In the genomic region with DNA sequence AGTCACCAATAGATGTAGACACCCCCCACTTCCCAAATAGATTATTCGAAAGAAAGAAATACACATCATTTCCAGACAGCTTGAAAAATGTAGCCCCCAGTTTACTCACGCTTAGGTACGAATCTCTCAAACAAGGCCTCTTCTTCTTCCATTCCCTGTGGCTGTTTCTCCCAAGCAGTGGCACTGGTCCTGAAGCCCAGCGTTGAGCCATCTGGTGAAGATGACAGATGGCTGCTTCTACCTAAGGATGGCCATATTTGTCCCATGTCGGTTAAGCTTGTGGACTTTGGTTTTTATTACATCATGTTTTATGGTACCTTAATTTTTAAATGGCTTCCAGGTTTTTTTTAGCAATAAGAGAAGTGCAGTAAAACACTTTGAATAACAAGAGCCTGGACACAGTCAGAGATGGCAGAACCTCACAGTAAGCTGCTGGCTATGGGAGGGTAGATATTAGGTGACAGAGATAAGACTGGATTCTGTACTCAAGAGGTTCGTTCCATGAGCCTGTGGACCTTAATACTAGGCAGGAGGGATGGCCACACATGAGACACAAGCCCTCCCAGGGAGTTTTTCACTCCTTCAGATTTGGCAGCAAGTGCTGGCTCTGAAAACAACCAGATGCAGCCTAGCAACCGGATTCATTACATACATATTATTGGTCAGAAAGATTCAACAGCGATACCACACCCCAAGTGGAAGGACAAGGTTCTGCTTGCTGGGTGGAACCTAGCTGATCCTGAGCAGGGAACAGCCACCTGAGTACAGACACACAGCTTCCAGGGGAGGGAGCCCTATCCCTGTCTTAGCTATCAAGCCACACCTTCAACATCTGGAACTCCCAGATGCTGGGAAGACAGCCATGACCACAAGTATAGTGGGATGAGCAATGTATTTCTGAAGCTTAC, we compare ENCODE assay signal across 9 mouse cellular contexts. TPM values are rescaled to one million over a fixed set of nuclear protein-coding genes. Genes with fewer than 3 reads are reported as not detected.
DNase-seq lines count a peak whose midpoint lies in the region; ATAC-seq and TF ChIP-seq lines count a peak whose summit lies in the region.
"Had no signal": no experiment of that assay in that cellular context is flagged by ENCODE, and none has a peak within 500 bp of the region (broad histone marks: within the 10 kb centered on the region; RNA-seq: fewer than 3 reads in every experiment).

No protein-coding gene starts in this region.

- H3K79me2 ChIP-seq in CH12.LX (replicated peaks; ENCODE audit: control insufficient read depth, extremely low read depth, insufficient read depth, poor library complexity, severe bottlenecking), result no peaks in the 10 kb centered on the region

- H3K9me3 ChIP-seq in CH12.LX (replicated peaks; ENCODE audit: low read length), result no peaks in the 10 kb centered on the region
- H3K9me3 ChIP-seq in embryonic facial prominence, embryonic 15.5 days (replicated peaks), result no peaks in the 10 kb centered on the region
- H3K9me3 ChIP-seq: liver, embryonic 13.5 days had no signal

- H3K36me3 ChIP-seq in CH12.LX (replicated peaks in 1 of 2; ENCODE audit: control insufficient read depth in 1 of 2, insufficient read depth in 1 of 2, low read length in 1 of 2), result no peaks in the 10 kb centered on the region
- H3K36me3 ChIP-seq in embryonic facial prominence, embryonic 15.5 days, result no peaks in the 10 kb centered on the region
- H3K36me3 ChIP-seq: liver, embryonic 13.5 days had no signal

- peaks cover 1% of the 10 kb centered on the region for H3K27me3 ChIP-seq in CH12.LX (replicated peaks)
- H3K27me3 ChIP-seq in embryonic facial prominence, embryonic 15.5 days, result no peaks in the 10 kb centered on the region
- H3K27me3 ChIP-seq: liver, embryonic 13.5 days had no signal

- H3K4me2 ChIP-seq in CH12.LX (ENCODE audit: insufficient read depth, low read depth, poor library complexity, severe bottlenecking), result no peak overlapping the region
- no peak overlapping the region for H3K4me2 ChIP-seq in embryonic facial prominence, embryonic 15.5 days (replicated peaks)
- H3K4me2 ChIP-seq: liver, embryonic 13.5 days had no signal

- H3K9ac ChIP-seq in CH12.LX (ENCODE audit: insufficient read depth, low read depth), result no peak overlapping the region
- H3K9ac ChIP-seq in embryonic facial prominence, embryonic 15.5 days, result no peak overlapping the region
- H3K9ac ChIP-seq: liver, embryonic 13.5 days had no signal

- no peak overlapping the region for H3K27ac ChIP-seq in CH12.LX (ENCODE audit: insufficient read depth, low read depth)
- H3K27ac ChIP-seq in embryonic facial prominence, embryonic 15.5 days (replicated peaks), result no peak overlapping the region
- H3K27ac ChIP-seq: liver, embryonic 13.5 days had no signal

- WGBS in embryonic facial prominence, embryonic 15.5 days, result 65% methylated on average over 8 of the region's 8 CpGs

- H3K4me1 ChIP-seq in CH12.LX (ENCODE audit: control insufficient read depth in 1 of 2, insufficient read depth in 2 of 2), result no peaks in the 10 kb centered on the region
- no peaks in the 10 kb centered on the region for H3K4me1 ChIP-seq in embryonic facial prominence, embryonic 15.5 days
- H3K4me1 ChIP-seq: liver, embryonic 13.5 days had no signal

- TF ChIP-seq POLR2A in CH12.LX (IDR thresholded peaks at IDR 0.05; ENCODE audit: low read depth, low read length), result no peak

- no peak for TF ChIP-seq EP300 in CH12.LX (IDR thresholded peaks at IDR 0.05; ENCODE audit: low read length)

- dilution Hi-C loops in CH12.LX (cut with MboI; ENCODE audit: extremely low pct_ligation_motif_present, extremely low pct_unique_long_range_greater_than_20kb, low sequenced_read_pairs), result no loop called here

- peak in 1 of 2 experiments; percentile 40; a peak in 2 of 4 replicates for TF ChIP-seq CTCF in CH12.LX (conservative IDR thresholded peaks at IDR 0.05 in 1 of 2, IDR thresholded peaks at IDR 0.05 in 1 of 2; ENCODE audit: low read depth in 2 of 2, low read length in 2 of 2)

- in situ Hi-C loops in CH12.LX (cut with MboI; ENCODE audit: low pct_ligation_motif_present, low pct_unique_long_range_greater_than_20kb, low sequenced_read_pairs), result no loop called here

- ATAC-seq in frontal cortex, adult (ENCODE audit: low TSS enrichment), result peak; percentile 64
- ATAC-seq in embryonic facial prominence, embryonic 15.5 days (ENCODE audit: insufficient number of reproducible peaks, low FRiP score, low TSS enrichment, low read depth), result peak; percentile 53; the same call in 1 of the 2 replicates
- ATAC-seq in megakaryocyte, adult 5-6 weeks (ENCODE audit: poor library complexity, severe bottlenecking), result no peak

- no peak overlapping the region for H3K4me3 ChIP-seq in CH12.LX (replicated peaks in 1 of 3; ENCODE audit: low read depth in 2 of 3, low read length in 2 of 3, poor library complexity in 1 of 3)
- no peak overlapping the region for H3K4me3 ChIP-seq in embryonic facial prominence, embryonic 15.5 days (replicated peaks)
- H3K4me3 ChIP-seq: liver, embryonic 13.5 days had no signal

- TF ChIP-seq RAD21 in CH12.LX (IDR thresholded peaks at IDR 0.05; ENCODE audit: low read depth, low read length), result peak; percentile 33

- no peak for DNase-seq in frontal cortex, postnatal 25 days (ENCODE audit: low spot score in 2 of 2)
- no peak for DNase-seq in CH12.LX (ENCODE audit: extremely low read depth)
- DNase-seq in layer of hippocampus, adult 9-11 months, result peak; percentile 41
- no peak for DNase-seq in Muller cell, postnatal 12 days (ENCODE audit: inconsistent ontology term)
- DNase-seq in testis, postnatal 10 days (ENCODE audit: low spot score), result no peak
- DNase-seq: liver, embryonic 13.5 days had no signal

TF ChIP-seq in CH12.LX, 34 proteins besides CTCF, POLR2A, EP300 and RAD21:
- TF ChIP-seq SMC3 (IDR thresholded peaks at IDR 0.05; ENCODE audit: low read depth, low read length) (peak; percentile 9; the same call in 1 of the 2 replicates), MXI1 (IDR thresholded peaks at IDR 0.05; ENCODE audit: low read depth, low read length) (no peak)
TF ChIP-seq in CH12.LX: peak in this region for 1.

RNA-seq across cellular contexts. Expression of gene Tmprss2, which starts 59.4 kb away (rescaled TPM):
- total RNA-seq in CH12.LX (2012; rRNA removed) (not detected in 2 replicates), CH12.LX (2014; rRNA removed) (not detected in 2 replicates)
- not detected in 2 replicates for polyA plus RNA-seq in CH12.LX (2012; ENCODE audit: insufficient read length, low read depth)
- polyA plus RNA-seq in embryonic facial prominence, embryonic 15.5 days (2015; fragmentation: Nextera tagmentation; extraction: Ambion mirVana), result 3.2 and 4.7 TPM in 2 replicates
- not detected in 2 replicates for total RNA-seq in megakaryocyte, adult 5-6 weeks (2015)
- total RNA-seq in megakaryocyte, adult 5-6 weeks (2017), result not detected in 2 replicates
